Mouse (Mus musculus): Measurements from ENCODE around the gene Rnf123. TPM values are rescaled to one million over a fixed set of nuclear protein-coding genes. Genes with fewer than 3 reads are reported as not detected.

Gene Rnf123
- polyA plus RNA-seq, 1 experiment from 2014 or later, result 32.6 TPM

DNA sequence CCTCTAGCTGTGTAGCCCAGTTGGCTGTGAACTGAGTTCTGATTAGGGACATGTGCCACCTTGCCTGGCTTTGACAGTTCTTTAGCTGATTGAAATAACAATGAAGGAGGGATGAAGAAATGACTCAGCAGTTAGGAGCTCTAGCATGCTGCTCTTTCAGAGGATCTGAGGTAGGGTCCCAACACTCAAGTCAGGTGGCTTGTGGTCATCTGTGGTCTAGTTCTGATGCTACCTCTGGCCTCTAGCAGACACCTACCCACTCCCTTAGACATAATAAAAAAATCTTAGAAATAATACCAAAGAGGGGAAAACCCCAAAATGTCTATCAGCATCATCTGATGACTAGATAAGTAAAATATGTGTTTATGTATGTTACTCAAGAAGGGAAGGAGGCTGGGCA lies 72.8 kb downstream of the Rnf123 start:
- Histone ChIP-seq H3K36me3 (ENCODE audit: poor library complexity, severe bottlenecking) (peaks cover 10% of the 10 kb centered on the region), H3K9ac (no peak overlapping the region), H3K27me3 (no peaks in the 10 kb centered on the region), H3K27ac (no peak overlapping the region), H3K4me3 (no peak overlapping the region), H3K9me3 (replicated peaks) (no peaks in the 10 kb centered on the region), H3K4me2 (no peak overlapping the region), H3K4me1 (peaks cover 3% of the 10 kb centered on the region; the same call in 1 of the 2 replicates)
- no peak for ATAC-seq

DNA sequence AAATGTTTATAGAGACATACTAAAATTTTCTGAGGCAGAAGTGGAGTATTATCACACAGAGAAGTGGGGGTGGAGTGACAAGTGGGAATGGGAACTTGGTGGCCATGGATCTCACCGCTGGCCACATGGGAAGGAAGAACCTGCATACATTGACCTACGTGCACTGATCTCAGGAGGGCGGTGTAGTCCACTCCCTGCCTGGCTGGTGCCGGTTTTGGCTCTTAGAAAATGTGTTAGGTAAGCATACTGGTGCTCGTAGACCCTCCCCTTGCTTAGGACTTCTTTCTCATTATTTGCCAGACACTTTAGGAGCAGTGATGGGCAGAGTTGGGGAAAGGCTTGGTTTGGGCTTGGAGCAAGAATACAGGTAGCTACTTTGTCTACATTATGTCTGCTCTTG lies 75.1 kb downstream of the Rnf123 start:
- Histone ChIP-seq H3K27me3 (no peaks in the 10 kb centered on the region), H3K36me3 (ENCODE audit: poor library complexity, severe bottlenecking) (peaks cover 7% of the 10 kb centered on the region), H3K4me1 (peaks cover 22% of the 10 kb centered on the region), H3K9ac (no peak overlapping the region), H3K4me3 (no peak overlapping the region), H3K4me2 (no peak overlapping the region), H3K9me3 (replicated peaks) (no peaks in the 10 kb centered on the region), H3K27ac (no peak overlapping the region)
- ATAC-seq, result no peak
- 89% methylated on average over 5 of the region's 5 CpGs for WGBS

DNA sequence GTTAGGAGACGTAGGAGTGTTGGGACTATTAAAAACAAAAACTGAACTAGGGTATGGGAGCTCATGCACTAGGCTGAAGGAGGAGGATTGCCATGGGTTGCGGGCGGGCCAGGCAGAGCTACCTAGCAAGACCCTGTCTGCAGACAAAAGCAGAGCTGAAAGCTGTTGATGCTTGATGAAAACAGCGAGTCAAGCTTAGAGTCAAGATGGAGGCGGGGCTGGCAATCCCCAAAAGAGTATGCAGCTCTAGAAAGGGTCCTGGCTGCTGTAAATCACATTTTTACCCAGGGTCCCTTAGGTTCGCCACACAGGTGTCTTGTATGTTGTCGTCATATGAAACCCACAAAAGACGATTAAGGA lies 79.6 kb downstream of the Rnf123 start:
- no peak for ATAC-seq
- H3K9ac ChIP-seq, result peak overlapping the region; percentile 97
- peaks cover 4% of the 10 kb centered on the region; the same call in 1 of the 2 replicates for H3K27me3 ChIP-seq
- peak overlapping the region; percentile 85 for H3K4me2 ChIP-seq
- H3K27ac ChIP-seq, result peak overlapping the region; percentile 94
- WGBS, result 15% methylated on average over 8 of the region's 8 CpGs
- no peaks in the 10 kb centered on the region for H3K36me3 ChIP-seq (ENCODE audit: poor library complexity, severe bottlenecking)
- H3K4me3 ChIP-seq, result peak overlapping the region; percentile 99
- peaks cover 28% of the 10 kb centered on the region for H3K4me1 ChIP-seq
- no peaks in the 10 kb centered on the region for H3K9me3 ChIP-seq (replicated peaks)

DNA sequence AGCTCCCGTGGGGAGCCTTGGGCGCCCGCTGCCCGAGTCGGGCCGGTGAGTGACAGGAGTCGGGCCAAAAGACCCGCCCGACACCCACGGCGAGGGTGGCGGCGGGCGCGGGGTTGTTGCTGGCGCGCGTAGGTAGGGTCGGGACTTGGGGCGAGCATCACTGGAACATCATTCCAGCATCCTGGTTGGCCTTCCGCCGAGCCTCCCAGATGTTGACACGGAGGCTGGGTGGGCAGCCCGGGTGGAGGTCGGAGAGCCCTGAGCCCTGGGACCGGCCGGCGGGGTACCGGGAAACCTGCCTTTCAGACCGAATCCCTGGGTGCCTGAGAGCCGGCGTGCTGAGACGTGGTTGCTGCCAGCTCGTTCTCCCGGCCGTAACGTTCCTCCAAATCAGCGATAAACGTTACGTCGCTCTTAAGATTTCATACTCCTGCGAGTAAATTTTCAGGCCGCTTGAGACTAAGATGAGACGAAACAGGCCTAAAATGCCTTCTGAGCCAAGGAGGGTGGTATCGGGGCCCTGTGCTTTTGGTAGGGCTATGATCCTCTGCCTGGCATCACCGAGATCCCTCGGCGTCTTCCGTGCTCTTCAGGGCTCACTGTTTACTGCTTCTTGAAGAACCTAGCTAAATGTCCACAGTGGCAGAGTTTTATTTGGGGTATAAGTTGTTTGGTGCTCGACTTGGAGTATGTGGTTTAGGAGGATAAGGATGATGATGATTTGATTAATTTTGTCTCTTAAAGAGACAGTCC lies 80.2 kb downstream of the Rnf123 start:
- no peak; the same call in 1 of the 2 replicates for ATAC-seq
- no peaks in the 10 kb centered on the region for H3K36me3 ChIP-seq (ENCODE audit: poor library complexity, severe bottlenecking)
- H3K4me3 ChIP-seq, result peak overlapping the region; percentile 99
- peak overlapping the region; percentile 94 for H3K27ac ChIP-seq
- H3K9ac ChIP-seq, result peak overlapping the region; percentile 97
- peaks cover 28% of the 10 kb centered on the region for H3K4me1 ChIP-seq
- no peaks in the 10 kb centered on the region for H3K9me3 ChIP-seq (replicated peaks)
- peaks cover 4% of the 10 kb centered on the region; the same call in 1 of the 2 replicates for H3K27me3 ChIP-seq
- WGBS, result under 1% methylated on average over 48 of the region's 50 CpGs
- H3K4me2 ChIP-seq, result peak overlapping the region; percentile 85

DNA sequence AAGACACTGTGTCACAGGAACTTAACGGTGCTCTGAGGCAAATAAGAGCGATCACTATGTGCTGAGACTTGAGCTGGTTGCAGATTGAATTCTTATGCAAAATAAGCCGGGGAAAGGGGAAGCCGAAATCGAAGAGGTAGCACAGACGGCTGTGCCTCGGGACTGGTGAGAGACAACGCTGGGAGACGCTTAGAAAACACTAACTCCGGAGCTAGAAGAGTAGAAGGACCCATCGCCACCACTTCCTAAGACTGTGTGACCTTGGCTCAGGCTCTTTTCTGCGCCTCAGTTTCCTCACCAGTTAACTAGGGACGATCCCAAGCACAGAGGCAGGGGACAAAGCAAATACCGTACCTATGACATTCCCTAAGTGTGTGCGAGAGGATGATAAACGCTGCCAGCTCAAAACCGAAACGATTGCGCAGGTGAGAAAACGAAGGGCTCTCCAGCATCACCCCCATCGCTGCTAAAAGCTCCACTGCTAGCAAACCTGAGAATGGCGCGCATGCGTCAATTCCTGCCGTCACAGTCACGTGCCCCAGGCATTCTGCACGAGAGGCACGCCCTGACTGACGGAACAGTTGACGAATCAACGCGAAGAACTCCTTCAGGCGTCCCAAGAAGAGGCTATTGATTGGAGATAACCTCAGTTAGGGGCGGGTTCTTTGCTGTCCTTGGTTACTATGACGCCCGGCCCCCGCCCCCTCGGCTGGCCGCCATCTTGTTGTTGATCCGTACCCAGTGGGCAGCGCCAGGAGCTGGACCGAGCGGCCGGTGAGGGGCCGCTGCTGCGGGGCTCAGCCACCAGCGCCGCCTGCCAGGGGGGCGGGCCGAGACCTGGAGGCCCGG lies 81.0 kb downstream of the Rnf123 start, which contains the start of gene Ip6k1:
Gene Ip6k1 (plus strand): TSS at position 580 of the 849 bp plus-strand sequence.
- WGBS, result under 1% methylated on average over 51 of the region's 51 CpGs
- H3K36me3 ChIP-seq (ENCODE audit: poor library complexity, severe bottlenecking), result no peaks in the 10 kb centered on the region
- H3K27me3 ChIP-seq, result peaks cover 4% of the 10 kb centered on the region; the same call in 1 of the 2 replicates
- no peaks in the 10 kb centered on the region for H3K9me3 ChIP-seq (replicated peaks)
- peaks cover 28% of the 10 kb centered on the region for H3K4me1 ChIP-seq
- H3K9ac ChIP-seq, result peak within 1 kb of the TSS; percentile 97
- peak within 1 kb of the TSS; percentile 85 for H3K4me2 ChIP-seq
- peak within 1 kb of the TSS; percentile 94 for H3K27ac ChIP-seq
- ATAC-seq, result peak; percentile 100
- peak within 1 kb of the TSS; percentile 99 for H3K4me3 ChIP-seq

Small RNA genes lying within 50 kb of the gene (microRNA-seq; reads per million reads assigned to microRNA genes)
- gene Gm47303, result not detected
- not detected for gene Mir7088

Other genes with a start within 250 kb of the Rnf123 start
- gene Rbm6, start 210.1 kb downstream of the Rnf123 start, polyA plus RNA-seq (2015; fragmentation: Nextera tagmentation; extraction: Ambion mirVana), result 125 and 129 TPM in 2 replicates
- 18.9 and 20.6 TPM in 2 replicates for gene Mon1a, start 195.2 kb downstream of the Rnf123 start, polyA plus RNA-seq (2015; fragmentation: Nextera tagmentation; extraction: Ambion mirVana)
- gene Mst1r, start 176.5 kb downstream of the Rnf123 start, polyA plus RNA-seq (2015; fragmentation: Nextera tagmentation; extraction: Ambion mirVana), result 0.46 and 0.74 TPM in 2 replicates
- not detected in 2 replicates for gene Actl11, start 154.9 kb downstream of the Rnf123 start, polyA plus RNA-seq (2015; fragmentation: Nextera tagmentation; extraction: Ambion mirVana)
- 23.6 and 27.2 TPM in 2 replicates for gene Camkv, start 147.7 kb downstream of the Rnf123 start, polyA plus RNA-seq (2015; fragmentation: Nextera tagmentation; extraction: Ambion mirVana)
- gene Traip, start 133.2 kb downstream of the Rnf123 start, polyA plus RNA-seq (2015; fragmentation: Nextera tagmentation; extraction: Ambion mirVana), result 21.7 and 23.6 TPM in 2 replicates
- gene Uba7, start 107.8 kb downstream of the Rnf123 start, polyA plus RNA-seq (2015; fragmentation: Nextera tagmentation; extraction: Ambion mirVana), result 2.7 and 3.1 TPM in 2 replicates
- gene Gm20661, start 100.3 kb downstream of the Rnf123 start, polyA plus RNA-seq (2015; fragmentation: Nextera tagmentation; extraction: Ambion mirVana), result 0.44 and 0.62 TPM in 2 replicates
- gene Inka1, start 97.5 kb downstream of the Rnf123 start, polyA plus RNA-seq (2015; fragmentation: Nextera tagmentation; extraction: Ambion mirVana), result 10.8 and 11.1 TPM in 2 replicates
- gene Cdhr4, start 90.8 kb downstream of the Rnf123 start, polyA plus RNA-seq (2015; fragmentation: Nextera tagmentation; extraction: Ambion mirVana), result 0.69 and 1.3 TPM in 2 replicates
- 0.52 TPM in 1 of 2 replicates, not detected in the other for gene Gm20662, start 87.0 kb downstream of the Rnf123 start, polyA plus RNA-seq (2015; fragmentation: Nextera tagmentation; extraction: Ambion mirVana)
- 73.6 and 83.9 TPM in 2 replicates for gene Ip6k1, start 80.8 kb downstream of the Rnf123 start, polyA plus RNA-seq (2015; fragmentation: Nextera tagmentation; extraction: Ambion mirVana)
- 20.8 and 24.4 TPM in 2 replicates for gene Gmppb, start 34.1 kb downstream of the Rnf123 start, polyA plus RNA-seq (2015; fragmentation: Nextera tagmentation; extraction: Ambion mirVana)
- gene Amigo3, start 30.2 kb downstream of the Rnf123 start, polyA plus RNA-seq (2015; fragmentation: Nextera tagmentation; extraction: Ambion mirVana), result 2.1 and 3.0 TPM in 2 replicates
- gene Mst1, start 2.9 kb downstream of the Rnf123 start, polyA plus RNA-seq (2015; fragmentation: Nextera tagmentation; extraction: Ambion mirVana), result not detected in 2 replicates
- gene Apeh, start 11.3 kb upstream of the Rnf123 start, polyA plus RNA-seq (2015; fragmentation: Nextera tagmentation; extraction: Ambion mirVana), result 49.9 and 60.2 TPM in 2 replicates
- gene Bsn, start 107.0 kb upstream of the Rnf123 start, polyA plus RNA-seq (2015; fragmentation: Nextera tagmentation; extraction: Ambion mirVana), result 4.7 TPM in 2 replicates
- gene Dag1, start 180.6 kb upstream of the Rnf123 start, polyA plus RNA-seq (2015; fragmentation: Nextera tagmentation; extraction: Ambion mirVana), result 40.8 and 45.4 TPM in 2 replicates
- gene Nicn1, start 207.1 kb upstream of the Rnf123 start, polyA plus RNA-seq (2015; fragmentation: Nextera tagmentation; extraction: Ambion mirVana), result 94.9 and 95.4 TPM in 2 replicates
- gene Amt, start 213.5 kb upstream of the Rnf123 start, polyA plus RNA-seq (2015; fragmentation: Nextera tagmentation; extraction: Ambion mirVana), result 25.3 and 26.7 TPM in 2 replicates
- gene Rhoa, start 222.8 kb upstream of the Rnf123 start, polyA plus RNA-seq (2015; fragmentation: Nextera tagmentation; extraction: Ambion mirVana), result 317 and 330 TPM in 2 replicates
- gene Tcta, start 222.8 kb upstream of the Rnf123 start, polyA plus RNA-seq (2015; fragmentation: Nextera tagmentation; extraction: Ambion mirVana), result 30.9 and 38.1 TPM in 2 replicates